Mouse (Mus musculus): ENCODE results near the gene Unc93b1. TPM values are rescaled to one million over a fixed set of nuclear protein-coding genes. Genes with fewer than 3 reads are reported as not detected.

Gene Unc93b1
- polyA plus RNA-seq, 1 experiment from 2014 or later, result 27.7 TPM

GRCm38 (mm10) chr19:3903648-3904362 lies 31.2 kb upstream of the Unc93b1 start:
- Histone ChIP-seq H3K9me3 (replicated peaks) (no peaks in the 10 kb centered on the region), H3K4me1 (peaks cover 46% of the 10 kb centered on the region), H3K27me3 (no peaks in the 10 kb centered on the region), H3K9ac (no peak overlapping the region), H3K4me2 (replicated peaks) (0 out of 2 replicates have a peak overlapping the region, but pooled peaks have one; percentile 75), H3K36me3 (peaks cover 46% of the 10 kb centered on the region), H3K27ac (replicated peaks) (no peak overlapping the region), H3K4me3 (replicated peaks) (no peak overlapping the region)
- ATAC-seq (ENCODE audit: insufficient number of reproducible peaks, low FRiP score, low TSS enrichment, low read depth), result no peak
- 63% methylated on average over 25 of the region's 25 CpGs for WGBS

- Histone ChIP-seq H3K9me3 (replicated peaks) (no peaks in the 10 kb centered on the region), H3K4me3 (replicated peaks) (no peak overlapping the region), H3K27ac (replicated peaks) (no peak overlapping the region), H3K9ac (no peak overlapping the region), H3K36me3 (peaks cover 46% of the 10 kb centered on the region), H3K27me3 (no peaks in the 10 kb centered on the region), H3K4me1 (peaks cover 46% of the 10 kb centered on the region), H3K4me2 (replicated peaks) (peak overlapping the region; percentile 75; the same call in 1 of the 2 replicates)
- 52% methylated on average over 10 of the region's 10 CpGs for WGBS
- no peak for ATAC-seq (ENCODE audit: insufficient number of reproducible peaks, low FRiP score, low TSS enrichment, low read depth)
Measured at GRCm38 (mm10) chr19:3904363-3904675, 30.7 kb upstream of the Unc93b1 start.

- Histone ChIP-seq H3K36me3 (peaks cover 50% of the 10 kb centered on the region), H3K9me3 (replicated peaks) (no peaks in the 10 kb centered on the region), H3K4me3 (replicated peaks) (peak overlapping the region; percentile 73), H3K4me2 (replicated peaks) (peak overlapping the region; percentile 75), H3K27me3 (no peaks in the 10 kb centered on the region), H3K27ac (replicated peaks) (peak overlapping the region; percentile 74), H3K9ac (peak overlapping the region; percentile 7; the same call in 1 of the 2 replicates), H3K4me1 (peaks cover 46% of the 10 kb centered on the region)
- WGBS, result 19% methylated on average over 6 of the region's 6 CpGs
- ATAC-seq (ENCODE audit: insufficient number of reproducible peaks, low FRiP score, low TSS enrichment, low read depth), result no peak
Measured at GRCm38 (mm10) chr19:3905261-3905969, 29.6 kb upstream of the Unc93b1 start.

- Histone ChIP-seq H3K9ac (peak overlapping the region; percentile 58), H3K36me3 (peaks cover 54% of the 10 kb centered on the region), H3K27ac (replicated peaks) (peak overlapping the region; percentile 72), H3K9me3 (replicated peaks) (no peaks in the 10 kb centered on the region), H3K4me1 (peaks cover 48% of the 10 kb centered on the region), H3K4me2 (replicated peaks) (peak overlapping the region; percentile 75), H3K27me3 (no peaks in the 10 kb centered on the region), H3K4me3 (replicated peaks) (peak overlapping the region; percentile 73)
- no peak for ATAC-seq (ENCODE audit: insufficient number of reproducible peaks, low FRiP score, low TSS enrichment, low read depth)
- WGBS, result 18% methylated on average over 10 of the region's 10 CpGs
Measured at GRCm38 (mm10) chr19:3906326-3906725, 28.7 kb upstream of the Unc93b1 start.

- Histone ChIP-seq H3K4me2 (replicated peaks) (peak within 1 kb of the TSS; percentile 75), H3K4me1 (peaks cover 55% of the 10 kb centered on the region), H3K36me3 (peaks cover 48% of the 10 kb centered on the region), H3K27me3 (no peaks in the 10 kb centered on the region), H3K4me3 (replicated peaks) (peak within 1 kb of the TSS; percentile 73), H3K9ac (peak within 1 kb of the TSS; percentile 58), H3K27ac (replicated peaks) (peak within 1 kb of the TSS; percentile 72), H3K9me3 (replicated peaks) (no peaks in the 10 kb centered on the region)
- 3% methylated on average over 36 of the region's 36 CpGs for WGBS
- ATAC-seq (ENCODE audit: insufficient number of reproducible peaks, low FRiP score, low TSS enrichment, low read depth), result peak; percentile 89
Measured at GRCm38 (mm10) chr19:3906795-3907786, 27.9 kb upstream of the Unc93b1 start, which contains the start of gene Tcirg1. Gene Tcirg1 (minus strand): TSS chr19:3907133.

GRCm38 (mm10) chr19:3907876-3908660 lies 26.9 kb upstream of the Unc93b1 start:
- Histone ChIP-seq H3K4me3 (replicated peaks) (peak overlapping the region; percentile 73), H3K9me3 (replicated peaks) (no peaks in the 10 kb centered on the region), H3K9ac (no peak overlapping the region), H3K4me2 (replicated peaks) (peak overlapping the region; percentile 75), H3K4me1 (peaks cover 57% of the 10 kb centered on the region), H3K27me3 (no peaks in the 10 kb centered on the region), H3K36me3 (peaks cover 40% of the 10 kb centered on the region), H3K27ac (replicated peaks) (peak overlapping the region; percentile 72; the same call in 1 of the 2 replicates)
- no peak for ATAC-seq (ENCODE audit: insufficient number of reproducible peaks, low FRiP score, low TSS enrichment, low read depth)
- WGBS, result 76% methylated on average over 8 of the region's 8 CpGs

GRCm38 (mm10) chr19:3910206-3910605 lies 24.8 kb upstream of the Unc93b1 start:
- no peaks in the 10 kb centered on the region for H3K9me3 ChIP-seq (replicated peaks)
- H3K27me3 ChIP-seq, result no peaks in the 10 kb centered on the region
- H3K36me3 ChIP-seq, result peaks cover 33% of the 10 kb centered on the region
- no peak overlapping the region for H3K9ac ChIP-seq
- H3K4me1 ChIP-seq, result peaks cover 43% of the 10 kb centered on the region
- H3K4me3 ChIP-seq (replicated peaks), result no peak overlapping the region
- H3K4me2 ChIP-seq (replicated peaks), result no peak overlapping the region
- H3K27ac ChIP-seq (replicated peaks), result no peak overlapping the region
- no peak for ATAC-seq (ENCODE audit: insufficient number of reproducible peaks, low FRiP score, low TSS enrichment, low read depth)
- 70% methylated on average over 5 of the region's 5 CpGs for WGBS

- Histone ChIP-seq H3K4me2 (replicated peaks) (peak within 1 kb of the TSS; percentile 85), H3K36me3 (peaks cover 33% of the 10 kb centered on the region), H3K4me1 (peaks cover 23% of the 10 kb centered on the region), H3K9ac (peak within 1 kb of the TSS; percentile 50), H3K27me3 (no peaks in the 10 kb centered on the region), H3K9me3 (replicated peaks) (no peaks in the 10 kb centered on the region), H3K27ac (replicated peaks) (peak within 1 kb of the TSS; percentile 79), H3K4me3 (replicated peaks) (peak within 1 kb of the TSS; percentile 79)
- WGBS, result under 1% methylated on average over 43 of the region's 43 CpGs
- peak; percentile 97 for ATAC-seq (ENCODE audit: insufficient number of reproducible peaks, low FRiP score, low TSS enrichment, low read depth)
Measured at GRCm38 (mm10) chr19:3912337-3913204, 22.4 kb upstream of the Unc93b1 start, which contains the start of gene Ndufs8. Gene Ndufs8 (minus strand): TSS chr19:3912774.

- no peak for ATAC-seq (ENCODE audit: insufficient number of reproducible peaks, low FRiP score, low TSS enrichment, low read depth)
- WGBS, result 85% methylated on average over 8 of the region's 8 CpGs
- no peaks in the 10 kb centered on the region for H3K9me3 ChIP-seq (replicated peaks)
- peaks cover 17% of the 10 kb centered on the region for H3K4me1 ChIP-seq
- H3K27ac ChIP-seq (replicated peaks), result no peak overlapping the region
- peak overlapping the region; percentile 85 for H3K4me2 ChIP-seq (replicated peaks)
- H3K27me3 ChIP-seq, result no peaks in the 10 kb centered on the region
- no peak overlapping the region for H3K9ac ChIP-seq
- H3K4me3 ChIP-seq (replicated peaks), result peak overlapping the region; percentile 79
- peaks cover 27% of the 10 kb centered on the region for H3K36me3 ChIP-seq
Measured at GRCm38 (mm10) chr19:3913692-3914091, 21.3 kb upstream of the Unc93b1 start.

Data from embryonic facial prominence, embryonic 15.5 days (tissue).